Mouse (Mus musculus) forebrain, postnatal 0 days (tissue): ENCODE measurements around the gene Srrm4. TPM values are rescaled to one million over a fixed set of nuclear protein-coding genes. Genes with fewer than 3 reads are reported as not detected.
A peak's percentile ranks its signal among the peaks of the same experiment; 100 is the strongest.

ENCODE experiments used
- ATAC-seq: fragments of 200-750 bp; cut with Nextera tagmentation; 2 replicates; pipeline ENCODE4 v1.8.0; 2017; ENCODE audit warnings: mild to moderate bottlenecking, moderate library complexity
- DNase-seq: peaks from one replicate; pipeline ENCODE4 v3.0.0-alpha.2; 2015
- H3K27ac ChIP-seq: fragments of 300-500 bp; sonication (generic); 2 replicates; pipeline ENCODE4 v1.5.1; 2014; ENCODE audit warnings: low read depth, mild to moderate bottlenecking, antibody characterized with exemption, low read length, moderate library complexity, mixed read lengths
- H3K27me3 ChIP-seq: fragments of 300-500 bp; sonication (generic); 2 replicates; pipeline ENCODE4 v1.6.1; 2014; ENCODE audit warnings: mild to moderate bottlenecking, low read length, mixed read lengths; ENCODE audit not compliant: insufficient read depth
- H3K36me3 ChIP-seq: fragments of 300-500 bp; sonication (generic); 2 replicates; pipeline ENCODE4 v1.6.1; 2014; ENCODE audit warnings: mild to moderate bottlenecking, moderate library complexity; ENCODE audit not compliant: insufficient read depth
- H3K4me1 ChIP-seq: fragments of 300-500 bp; sonication (generic); 2 replicates; pipeline ENCODE4 v1.6.1; 2014; ENCODE audit warnings: antibody characterized with exemption; ENCODE audit not compliant: insufficient read depth
- H3K4me2 ChIP-seq: fragments of 300-500 bp; sonication (generic); 2 replicates; pipeline ENCODE4 v1.6.1; 2014; ENCODE audit warnings: low read depth, mild to moderate bottlenecking, moderate library complexity
- H3K4me3 ChIP-seq: fragments of 300-500 bp; sonication (generic); 2 replicates; pipeline ENCODE4 v1.5.1; 2014; ENCODE audit warnings: low read depth, low read length, mixed read lengths
- H3K9ac ChIP-seq: fragments of 300-500 bp; sonication (generic); 2 replicates; pipeline ENCODE4 v1.6.1; 2014; ENCODE audit warnings: mild to moderate bottlenecking
- H3K9me3 ChIP-seq: fragments of 300-500 bp; sonication (generic); 2 replicates; pipeline ENCODE4 v1.6.1; 2016; ENCODE audit warnings: low read length
- CTCF ChIP-seq: sonication (generic); IDR thresholded peaks from 2 replicates; pipeline ENCODE4 v1.5.1; 2016; ENCODE audit warnings: antibody characterized with exemption, control low read depth, low read depth
- WGBS: fragments of 180-500 bp; shearing (Covaris S2); extraction: QIAGEN DNeasy Blood & Tissue Kit; methylation state at CpG from one replicate; pipeline ENCODE4 v1.1.7; 2014; 5-methylcytosine and 5-hydroxymethylcytosine counted together
- polyA plus RNA-seq: library from polyadenylated mRNA; unstranded; fragments of >200 nt; fragmentation: Nextera tagmentation; extraction: Ambion mirVana; gene quantifications from 2 replicates; pipeline ENCODE4 v1.2.1, GENCODE M21; 2015
- total RNA-seq: library from RNA; depleted of rRNA; stranded (reverse); fragments of >200 nt; gene quantifications from 2 replicates; pipeline ENCODE4 v1.2.3, GENCODE M21; 2014

Srrm4 gene
- total and polyA plus RNA-seq, 2 experiments from 2014 or later, result 12.7 to 16.4 TPM

DNA sequence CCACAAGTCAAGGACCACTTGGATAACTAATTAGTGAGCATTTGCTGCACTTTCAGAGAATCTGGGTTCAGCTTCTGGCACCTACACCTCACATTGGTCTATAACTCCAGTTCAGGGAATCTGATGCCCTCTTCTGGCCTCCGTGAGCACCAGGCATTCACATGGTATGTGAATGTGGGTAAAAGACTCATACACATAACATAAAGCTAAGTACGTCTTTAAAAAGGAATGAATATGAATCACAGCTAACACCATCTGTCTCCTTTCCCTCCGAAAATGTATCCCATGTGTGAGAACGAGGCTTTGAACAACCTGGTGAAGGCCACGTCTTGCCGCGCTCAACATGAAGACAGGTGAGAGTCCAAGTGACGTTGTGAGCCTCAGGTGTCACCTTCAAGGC lies 12.1 kb downstream of the Srrm4 start:
- WGBS, result 65% methylated on average over 8 of the region's 8 CpGs
- H3K9me3 ChIP-seq, result no peaks in the 10 kb centered on the region
- TF ChIP-seq CTCF, result peak; percentile 45
- no peaks in the 10 kb centered on the region for H3K4me1 ChIP-seq
- peaks cover 10% of the 10 kb centered on the region for H3K36me3 ChIP-seq
- DNase-seq (peak; percentile 48), ATAC-seq (peak; percentile 32)
- no peak overlapping the region for H3K4me2 ChIP-seq
- peak overlapping the region; percentile 59 for H3K27ac ChIP-seq
- H3K27me3 ChIP-seq, result no peaks in the 10 kb centered on the region
- H3K9ac ChIP-seq, result no peak overlapping the region
- no peak overlapping the region for H3K4me3 ChIP-seq

DNA sequence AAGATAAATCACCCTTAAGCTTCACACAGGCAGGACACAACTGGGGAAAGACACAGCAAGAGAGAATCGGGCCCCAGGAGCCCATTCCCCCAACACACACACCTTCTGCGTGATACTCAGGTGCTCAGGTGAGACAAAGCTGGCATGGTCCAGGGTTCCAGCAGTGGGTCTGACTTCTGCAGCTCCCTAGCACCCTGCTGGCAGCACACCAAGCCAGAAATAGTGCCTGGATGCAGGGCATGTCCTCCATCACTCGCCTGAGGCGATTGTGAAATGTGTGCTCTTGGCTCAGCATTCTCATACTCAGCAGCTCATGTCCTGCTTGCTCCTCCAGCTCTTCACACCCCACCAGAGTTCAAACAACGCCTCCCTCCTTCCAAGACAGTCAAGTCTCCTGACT lies 14.5 kb downstream of the Srrm4 start:
- no peaks in the 10 kb centered on the region for H3K4me1 ChIP-seq
- no peak overlapping the region for H3K27ac ChIP-seq
- no peak overlapping the region for H3K4me2 ChIP-seq
- H3K9me3 ChIP-seq, result no peaks in the 10 kb centered on the region
- no peak for TF ChIP-seq CTCF
- peaks cover 10% of the 10 kb centered on the region for H3K36me3 ChIP-seq
- ATAC-seq (no peak), DNase-seq (no peak)
- no peak overlapping the region for H3K4me3 ChIP-seq
- 78% methylated on average over 5 of the region's 5 CpGs for WGBS
- H3K27me3 ChIP-seq, result no peaks in the 10 kb centered on the region
- no peak overlapping the region for H3K9ac ChIP-seq

DNA sequence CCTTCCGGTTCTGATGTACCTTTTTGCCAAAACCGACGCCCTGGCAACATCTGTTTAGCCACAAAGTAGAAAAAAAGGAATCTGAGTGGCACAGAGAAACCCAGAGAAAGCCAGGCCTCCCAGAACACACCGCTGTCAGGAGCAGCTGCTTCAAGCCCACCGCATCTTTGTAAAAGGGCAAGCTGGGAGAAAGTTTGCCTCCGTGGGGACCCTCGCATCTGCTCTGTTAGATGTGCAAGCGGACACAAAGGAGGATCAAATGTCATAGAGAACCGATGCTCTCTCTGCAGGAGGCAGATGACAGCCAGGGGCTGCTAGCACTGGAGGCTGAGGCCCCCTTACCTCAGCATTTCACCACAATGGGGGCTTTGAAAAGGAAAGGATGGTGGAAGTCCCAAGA lies 18.3 kb downstream of the Srrm4 start:
- no peaks in the 10 kb centered on the region for H3K27me3 ChIP-seq
- no peak overlapping the region for H3K4me3 ChIP-seq
- H3K27ac ChIP-seq, result no peak overlapping the region
- H3K36me3 ChIP-seq, result peaks cover 9% of the 10 kb centered on the region
- 0 out of 2 replicates have a peak, but pooled peaks cover 4% of the 10 kb centered on the region for H3K4me1 ChIP-seq
- DNase-seq (no peak), ATAC-seq (no peak)
- TF ChIP-seq CTCF, result no peak
- WGBS, result 23% methylated on average over 9 of the region's 9 CpGs
- no peak overlapping the region for H3K9ac ChIP-seq
- H3K4me2 ChIP-seq, result no peak overlapping the region
- H3K9me3 ChIP-seq, result no peaks in the 10 kb centered on the region

DNA sequence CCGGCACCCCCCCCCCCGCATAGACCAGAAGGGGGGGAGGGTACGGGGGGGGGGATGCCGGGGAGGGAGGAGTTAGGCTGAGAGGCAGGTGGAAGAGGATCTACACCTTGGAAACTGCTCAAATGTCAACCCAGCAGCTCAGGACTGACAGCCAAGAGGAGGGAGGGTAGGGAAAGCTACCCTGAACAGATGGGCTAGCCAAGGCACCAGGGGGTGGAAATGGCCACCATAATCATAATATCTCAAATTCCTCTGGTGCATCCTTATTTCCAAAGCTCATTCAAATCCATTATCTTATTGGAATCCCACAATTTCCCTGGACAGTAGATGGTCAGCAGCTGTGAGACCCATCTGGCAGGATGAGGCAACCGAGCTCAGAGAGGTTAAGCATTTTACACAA lies 19.7 kb downstream of the Srrm4 start:
- H3K9me3 ChIP-seq, result no peaks in the 10 kb centered on the region
- no peak overlapping the region for H3K27ac ChIP-seq
- DNase-seq (no peak), ATAC-seq (no peak)
- H3K36me3 ChIP-seq, result no peaks in the 10 kb centered on the region
- TF ChIP-seq CTCF, result no peak
- no peak overlapping the region for H3K9ac ChIP-seq
- H3K4me1 ChIP-seq, result 0 out of 2 replicates have a peak, but pooled peaks cover 4% of the 10 kb centered on the region
- 15% methylated on average over 4 of the region's 5 CpGs for WGBS
- no peak overlapping the region for H3K4me2 ChIP-seq
- H3K4me3 ChIP-seq, result no peak overlapping the region
- no peaks in the 10 kb centered on the region for H3K27me3 ChIP-seq

DNA sequence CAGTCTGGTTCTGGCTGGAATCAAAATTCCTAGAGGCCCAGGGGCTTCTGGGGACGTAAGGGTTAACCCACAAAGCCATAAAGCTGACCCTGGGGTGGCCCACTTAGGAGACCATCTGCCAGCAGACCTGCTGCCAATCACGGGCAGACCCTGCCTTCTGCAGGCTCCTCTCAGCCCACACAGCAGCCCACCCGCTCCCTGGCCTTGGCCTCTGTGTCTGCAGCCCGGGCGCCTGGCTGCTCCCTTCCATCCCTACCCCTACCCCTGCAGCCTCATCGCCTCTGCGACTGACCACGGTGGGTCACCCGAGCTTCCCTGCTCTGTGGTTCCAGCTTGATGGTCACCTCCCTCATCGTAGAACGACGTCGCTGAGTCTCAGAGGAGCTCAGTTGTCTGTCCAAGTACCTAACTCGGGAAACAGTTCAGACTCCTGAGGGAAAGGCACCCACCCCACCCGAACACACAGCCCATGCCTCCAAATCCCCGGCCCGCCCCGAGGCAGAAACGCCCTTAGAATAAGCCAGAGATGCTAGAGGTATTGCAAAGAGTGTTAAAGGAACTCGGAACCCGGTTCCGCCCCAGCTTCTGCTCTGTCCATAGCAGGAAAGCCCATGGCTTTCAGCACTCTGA lies 20.3 kb downstream of the Srrm4 start:
- H3K4me1 ChIP-seq, result peaks cover 4% of the 10 kb centered on the region; the same call in 1 of the 2 replicates
- no peaks in the 10 kb centered on the region for H3K27me3 ChIP-seq
- H3K4me3 ChIP-seq, result no peak overlapping the region
- no peak for ATAC-seq
- H3K9ac ChIP-seq, result no peak overlapping the region
- no peaks in the 10 kb centered on the region for H3K36me3 ChIP-seq
- H3K4me2 ChIP-seq, result no peak overlapping the region
- DNase-seq, result no peak
- no peaks in the 10 kb centered on the region for H3K9me3 ChIP-seq
- TF ChIP-seq CTCF, result no peak
- no peak overlapping the region for H3K27ac ChIP-seq
- 23% methylated on average over 22 of the region's 22 CpGs for WGBS

DNA sequence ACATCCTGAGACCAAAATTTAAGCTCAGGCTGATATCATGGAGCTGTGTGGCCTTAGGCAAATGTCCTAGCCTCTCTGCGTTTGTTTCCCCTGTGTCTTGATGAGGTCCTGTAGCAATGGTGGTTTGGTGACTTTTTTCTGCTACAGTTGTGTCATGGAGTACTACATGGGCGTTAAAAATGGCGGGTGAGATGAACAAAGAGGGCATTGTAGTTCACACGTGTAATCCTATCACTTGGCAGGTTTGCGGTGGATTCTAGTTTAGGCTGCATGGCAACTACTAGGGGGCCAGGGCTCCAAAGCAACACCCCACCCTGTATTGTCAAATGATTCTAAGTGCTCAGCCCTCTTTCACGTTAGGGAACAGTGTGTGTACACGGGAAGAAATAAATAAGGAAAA lies 21.1 kb downstream of the Srrm4 start:
- Histone ChIP-seq H3K36me3 (no peaks in the 10 kb centered on the region), H3K9me3 (no peaks in the 10 kb centered on the region), H3K9ac (no peak overlapping the region), H3K4me3 (no peak overlapping the region), H3K4me2 (no peak overlapping the region), H3K27me3 (no peaks in the 10 kb centered on the region), H3K27ac (no peak overlapping the region), H3K4me1 (peaks cover 4% of the 10 kb centered on the region; the same call in 1 of the 2 replicates)
- 58% methylated on average over 7 of the region's 7 CpGs for WGBS
- ATAC-seq (no peak), DNase-seq (no peak)
- TF ChIP-seq CTCF, result no peak

DNA sequence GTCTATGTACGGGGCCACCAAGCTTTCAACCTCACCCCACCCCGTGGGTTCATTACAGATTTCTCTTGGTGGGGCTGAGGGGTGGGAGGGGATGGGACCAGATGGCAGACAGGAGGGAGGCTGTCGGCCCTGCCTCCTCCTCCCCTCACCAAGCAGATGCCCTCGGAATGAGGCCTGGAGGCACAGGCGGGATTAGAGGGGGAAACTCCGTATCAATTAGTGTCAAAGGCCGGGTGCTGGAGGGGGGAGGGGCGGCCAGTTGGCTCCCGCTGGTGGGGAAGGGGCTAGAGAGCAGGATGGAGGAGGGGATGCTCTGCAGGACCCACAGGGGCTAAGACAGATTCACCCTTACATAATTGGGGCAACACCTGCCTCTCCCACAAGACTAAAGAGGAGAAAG lies 22.0 kb downstream of the Srrm4 start:
- no peak overlapping the region for H3K9ac ChIP-seq
- 4% methylated on average over 8 of the region's 9 CpGs for WGBS
- H3K27ac ChIP-seq, result peak overlapping the region; percentile 55
- no peaks in the 10 kb centered on the region for H3K9me3 ChIP-seq
- H3K27me3 ChIP-seq, result no peaks in the 10 kb centered on the region
- peak overlapping the region; percentile 29 for H3K4me2 ChIP-seq
- DNase-seq, result peak; percentile 59
- H3K4me3 ChIP-seq, result no peak overlapping the region
- H3K4me1 ChIP-seq, result peaks cover 4% of the 10 kb centered on the region; the same call in 1 of the 2 replicates
- no peak for TF ChIP-seq CTCF
- H3K36me3 ChIP-seq, result no peaks in the 10 kb centered on the region
- peak; percentile 81 for ATAC-seq
